Mouse (Mus musculus): Measurements from ENCODE around the gene Rnf151.
"Not testable (repeated sequence)": the region's sequence is repeated elsewhere in the genome, so short reads cannot be mapped to it uniquely, and the experiment has no call there.

Gene Rnf151

DNA sequence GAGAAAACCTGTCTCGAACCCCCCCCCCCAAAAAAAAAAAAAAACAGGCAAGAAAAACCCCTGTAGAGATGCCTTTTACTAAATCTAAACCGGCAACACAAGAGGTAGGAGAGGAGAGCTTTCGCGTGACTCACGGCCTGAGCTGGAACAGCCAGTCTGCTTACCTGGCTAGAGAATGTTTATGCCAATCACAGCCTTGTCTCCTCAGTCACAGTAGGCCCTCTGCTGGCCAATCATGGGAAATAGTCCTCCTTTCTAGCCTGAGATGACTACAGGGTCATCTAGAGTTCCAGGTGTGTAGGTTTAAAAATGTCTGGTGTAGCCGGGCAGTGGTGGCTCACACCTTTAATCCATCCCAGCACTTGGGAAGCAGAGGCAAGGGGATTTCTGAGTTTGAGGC is 50.4 kb downstream of the Rnf151 start:
- peak; percentile 82 for DNase-seq (ENCODE audit: low read depth)

- DNase-seq (ENCODE audit: low read depth): not testable (repeated sequence)
Observed at GRCm38 (mm10) chr17:24667011-24667410, 50.9 kb downstream of the Rnf151 start.

Measured in NIH3T3 (cell line).